Mouse (Mus musculus) urinary bladder, adult 18-20 months (tissue): ENCODE data around the gene Gpc6.

Source experiments
- DNase-seq, 2 experiments: peaks; one replicate each; pipeline ENCODE4 v3.0.0; 2022; ENCODE audit warnings: low spot score in 2 of 2, mixed read lengths in 2 of 2

Gpc6 gene

DNA sequence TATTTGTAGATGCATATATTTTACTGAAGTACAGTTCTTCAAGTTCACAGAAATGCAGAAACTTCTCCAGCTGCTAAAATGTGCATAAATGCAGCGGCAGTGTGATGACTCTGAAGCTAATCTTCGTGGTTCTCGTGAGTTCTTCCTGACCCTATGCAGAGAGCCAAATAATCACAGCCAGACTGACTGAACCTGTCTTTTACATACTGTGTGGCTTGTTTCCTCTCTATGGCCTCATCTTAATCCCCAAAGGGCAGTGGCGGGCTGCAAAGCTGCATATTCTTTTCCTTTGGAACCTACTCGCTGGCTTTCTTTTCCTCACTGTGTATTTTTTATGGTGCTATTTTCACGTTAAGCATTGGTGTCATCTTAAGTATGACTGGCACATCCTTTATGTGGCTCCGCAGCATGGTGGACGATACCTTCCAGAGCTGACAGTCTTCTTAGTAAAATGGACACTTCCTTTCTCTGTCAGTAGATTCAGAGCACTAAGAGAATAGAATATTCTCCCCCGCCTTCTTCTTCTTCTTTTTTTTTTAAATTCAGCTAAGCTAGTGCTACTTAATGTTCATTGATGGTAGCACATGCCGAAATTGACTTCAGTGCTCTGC lies 775.7 kb downstream of the Gpc6 start:
- DNase-seq = no peak

DNA sequence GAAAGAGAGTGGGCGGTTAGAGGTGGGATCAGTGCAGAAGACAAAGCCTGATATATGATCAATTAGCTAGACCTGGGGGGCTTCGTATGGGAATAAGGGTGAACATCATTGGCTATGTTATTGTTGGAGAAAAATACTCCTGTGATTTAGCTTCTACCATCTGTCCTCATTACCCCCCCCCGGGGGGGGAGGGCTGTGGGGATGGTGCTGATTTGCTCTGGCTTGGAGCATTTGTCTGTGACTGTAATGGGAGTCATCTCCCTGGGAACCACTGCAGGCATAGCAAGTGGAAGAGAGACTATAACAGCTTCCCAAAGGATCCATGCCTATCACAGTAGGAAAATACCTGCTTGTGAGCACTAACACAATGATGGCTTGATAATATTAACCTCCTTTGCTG lies 783.7 kb downstream of the Gpc6 start:
- DNase-seq = no peak

DNA sequence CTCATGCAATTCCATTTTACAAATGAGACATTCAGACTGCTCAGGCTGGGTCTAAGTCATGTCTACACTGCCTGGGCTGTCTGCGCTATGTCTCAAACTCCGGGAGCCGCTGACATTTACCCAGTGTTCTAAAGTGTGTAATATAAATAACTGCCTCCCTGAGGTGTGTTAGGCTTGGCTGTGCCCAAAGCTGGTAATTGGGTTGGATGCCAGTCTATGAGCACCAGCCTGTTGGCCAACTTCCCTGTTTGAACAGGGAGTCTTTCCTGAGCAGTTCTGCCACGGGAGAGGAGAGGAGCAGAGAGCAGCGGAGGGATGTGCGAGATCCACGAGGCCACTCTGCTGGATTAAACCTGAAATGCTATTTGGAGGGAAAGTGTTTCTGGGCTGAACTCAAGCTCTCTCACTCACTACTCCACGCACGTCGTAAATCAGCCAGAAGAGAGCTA lies 785.4 kb downstream of the Gpc6 start:
- no peak for DNase-seq

DNA sequence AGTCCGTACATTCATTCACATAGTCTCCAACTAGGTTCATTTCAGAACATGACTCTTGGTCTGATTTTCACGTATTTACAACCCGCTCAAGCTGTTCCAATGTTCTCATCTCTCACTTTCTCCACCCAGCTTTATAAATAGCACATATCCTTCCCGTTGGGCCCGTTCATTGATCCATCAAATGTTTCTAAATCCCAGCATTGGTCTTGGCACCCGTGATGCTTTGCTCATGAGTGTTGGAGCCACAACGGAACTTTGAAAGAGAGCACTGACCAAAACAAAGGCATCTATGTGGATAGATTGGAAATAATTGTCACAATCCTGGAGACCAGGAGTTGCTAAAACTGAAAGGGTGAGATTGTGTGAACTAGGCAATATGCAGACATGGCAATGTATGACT lies 787.2 kb downstream of the Gpc6 start:
- DNase-seq = no peak

DNA sequence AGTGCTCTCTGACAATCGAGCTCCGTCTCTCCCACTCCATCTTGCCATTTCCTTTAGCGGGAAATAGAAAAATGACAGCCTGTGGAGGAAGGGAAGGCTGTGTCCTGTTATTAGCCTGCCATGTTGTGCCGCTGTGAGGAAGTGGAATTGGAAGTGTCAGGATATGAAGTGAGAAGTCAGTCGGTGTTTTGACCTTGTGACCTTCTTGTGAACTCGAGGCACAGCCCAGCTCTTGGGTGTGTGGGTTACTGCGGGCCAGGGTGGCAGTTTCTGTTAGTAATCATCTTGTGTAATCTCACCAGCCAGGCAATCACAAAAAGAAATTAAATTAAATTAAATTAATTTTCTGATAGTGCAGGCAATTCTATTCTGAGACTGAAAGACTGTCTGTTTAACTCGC lies 789.0 kb downstream of the Gpc6 start:
- DNase-seq = no peak

DNA sequence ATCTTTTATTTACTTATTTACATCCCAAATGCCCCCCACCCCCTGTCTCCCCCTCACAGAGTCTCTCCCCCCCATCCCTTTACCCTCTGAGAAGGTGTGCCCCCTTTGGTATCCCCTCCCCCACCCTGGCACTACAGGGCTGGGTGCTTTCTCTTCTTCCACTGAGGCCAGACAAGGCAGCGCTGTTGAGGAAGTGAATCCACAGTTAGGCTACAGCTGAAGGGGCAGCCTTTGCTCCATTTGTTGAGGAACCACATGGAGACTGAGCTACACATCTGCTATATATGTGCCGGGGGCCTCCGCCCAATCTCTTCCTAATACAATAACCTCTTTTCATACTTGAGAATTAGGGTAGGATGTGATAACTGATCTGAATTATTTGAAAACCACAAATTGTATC lies 791.2 kb downstream of the Gpc6 start:
- no peak for DNase-seq

DNA sequence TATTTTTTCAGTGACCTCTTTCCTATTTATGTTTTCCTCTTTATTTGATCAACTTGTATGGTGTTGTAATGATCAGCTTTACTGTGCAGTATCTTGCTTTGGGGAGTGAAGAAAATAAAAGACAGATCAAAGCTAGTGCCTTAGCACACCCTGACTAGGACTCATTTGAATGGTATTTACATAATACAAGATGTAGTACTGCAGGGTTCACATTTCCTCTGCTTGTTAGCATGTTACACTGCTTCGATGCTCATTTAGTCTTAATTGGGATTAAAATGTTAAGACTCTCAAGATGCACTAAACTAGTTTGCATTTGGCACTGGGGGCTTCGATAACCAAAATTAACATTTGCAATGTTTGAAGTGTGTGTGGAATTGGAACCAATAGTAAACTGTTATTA lies 803.6 kb downstream of the Gpc6 start:
- DNase-seq = no peak

DNA sequence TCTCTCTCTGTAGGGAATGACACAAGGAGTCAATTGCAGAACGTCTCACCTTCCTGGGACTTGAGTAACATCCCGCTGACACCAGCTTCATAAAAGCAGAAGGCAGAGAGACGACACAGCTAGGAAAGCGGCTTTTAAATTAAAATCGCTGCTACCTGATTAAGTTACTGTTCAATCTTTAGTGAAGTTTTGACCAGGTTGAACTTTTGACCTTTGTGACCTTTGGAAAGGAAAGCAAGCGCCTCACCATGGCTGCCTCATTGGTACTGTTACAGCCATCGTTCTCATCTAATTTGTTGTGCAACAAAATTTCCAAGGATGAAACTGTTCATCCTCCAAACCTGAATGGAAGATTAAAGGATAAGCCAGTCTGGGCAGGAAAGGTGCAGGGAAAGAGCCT lies 830.1 kb downstream of the Gpc6 start:
- DNase-seq = no peak

DNA sequence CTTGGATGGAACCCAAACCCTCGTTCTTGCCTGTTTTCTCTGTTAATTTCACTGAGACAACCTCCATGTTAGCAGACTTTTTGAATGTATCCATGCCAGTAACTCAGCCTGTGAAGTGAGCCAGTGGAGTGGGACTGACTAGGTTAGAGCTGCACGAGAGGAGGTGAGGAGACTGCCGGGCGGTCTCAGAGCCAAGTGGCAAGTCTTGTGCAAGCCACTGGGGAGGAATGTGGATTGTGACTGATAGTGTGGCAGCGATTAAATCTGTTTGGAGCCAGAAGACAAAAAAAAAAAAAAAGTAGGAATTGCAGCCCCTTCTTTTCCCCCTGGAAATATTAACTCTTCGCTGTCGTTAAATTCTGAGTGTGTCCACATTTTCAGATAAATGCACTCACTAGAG lies 831.4 kb downstream of the Gpc6 start:
- no peak for DNase-seq

DNA sequence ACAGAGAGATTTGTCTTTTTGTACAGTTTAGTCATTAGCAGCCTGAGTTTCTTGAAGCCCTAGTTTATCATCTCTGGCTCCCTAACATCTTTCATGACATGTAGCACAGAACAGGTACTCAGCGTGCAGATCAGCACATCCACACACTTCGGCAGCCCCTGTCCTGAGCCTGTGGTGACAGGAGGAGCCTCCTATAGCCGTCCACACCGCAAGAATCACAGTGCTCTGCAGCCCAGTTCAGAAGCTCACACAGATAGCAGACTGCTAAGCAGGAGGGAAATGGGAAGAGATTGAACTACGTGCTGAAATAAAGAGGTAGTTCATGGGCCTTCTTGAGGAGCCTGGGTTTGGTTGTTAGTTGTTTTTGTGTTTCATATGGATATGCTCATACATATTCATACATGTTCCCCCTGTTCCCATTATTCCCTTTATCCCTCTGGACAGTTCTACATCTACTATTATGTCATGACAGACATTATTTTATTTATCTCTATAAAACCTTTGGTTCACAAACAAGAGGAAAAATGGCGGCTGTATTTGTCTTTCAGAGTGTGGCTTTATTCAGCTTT lies 832.8 kb downstream of the Gpc6 start:
- no peak for DNase-seq

DNA sequence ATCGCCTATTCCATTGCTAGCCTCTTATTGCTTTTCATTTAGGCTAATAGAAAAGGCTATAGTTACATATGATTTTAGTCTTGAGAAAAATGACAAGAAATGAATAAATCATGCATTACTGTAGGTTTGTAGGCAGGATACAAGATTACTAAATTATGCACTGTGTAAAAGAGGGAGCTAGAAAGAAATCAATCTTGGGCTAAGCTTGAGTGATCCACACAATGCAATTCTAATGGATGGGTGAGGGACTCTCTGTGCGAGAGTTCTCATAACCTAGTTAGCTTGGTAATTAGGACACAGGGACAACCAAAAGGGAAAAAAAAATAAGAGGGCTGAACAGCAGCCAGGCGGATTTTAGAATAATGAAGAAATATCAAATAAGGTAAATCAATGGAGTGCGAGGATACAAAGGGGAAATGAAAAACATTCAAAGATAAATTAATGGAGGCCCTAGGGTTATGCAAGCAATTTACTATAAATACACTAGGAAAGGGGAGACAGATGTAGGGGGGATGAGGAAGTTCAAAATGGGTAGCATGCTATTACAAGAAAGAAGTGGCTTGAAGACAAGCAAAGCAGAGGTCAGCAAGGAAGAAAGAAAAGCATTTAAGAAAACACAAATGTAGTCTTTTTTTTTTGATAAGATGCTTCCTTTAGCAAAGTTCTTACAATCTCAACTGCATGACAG lies 835.9 kb downstream of the Gpc6 start:
- no peak for DNase-seq

DNA sequence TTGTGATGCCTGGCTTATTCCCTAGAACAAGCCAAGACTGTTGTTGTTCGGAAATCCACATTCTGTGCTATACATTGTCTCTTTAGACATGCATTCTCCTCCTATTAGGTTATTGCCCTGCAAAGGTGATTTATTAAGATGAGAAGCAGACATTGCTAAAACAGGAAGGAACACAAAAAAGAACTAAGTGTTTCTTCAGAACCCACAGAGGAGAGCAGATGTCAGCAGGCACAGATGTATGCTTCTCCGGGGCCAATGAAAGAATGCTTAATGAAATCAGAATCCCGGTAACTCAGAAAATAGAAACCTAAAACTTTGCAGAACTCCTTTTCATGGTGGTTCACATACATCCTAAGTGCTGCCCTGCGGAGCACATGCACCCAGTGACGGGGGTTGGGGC lies 837.8 kb downstream of the Gpc6 start:
- no peak for DNase-seq

DNA sequence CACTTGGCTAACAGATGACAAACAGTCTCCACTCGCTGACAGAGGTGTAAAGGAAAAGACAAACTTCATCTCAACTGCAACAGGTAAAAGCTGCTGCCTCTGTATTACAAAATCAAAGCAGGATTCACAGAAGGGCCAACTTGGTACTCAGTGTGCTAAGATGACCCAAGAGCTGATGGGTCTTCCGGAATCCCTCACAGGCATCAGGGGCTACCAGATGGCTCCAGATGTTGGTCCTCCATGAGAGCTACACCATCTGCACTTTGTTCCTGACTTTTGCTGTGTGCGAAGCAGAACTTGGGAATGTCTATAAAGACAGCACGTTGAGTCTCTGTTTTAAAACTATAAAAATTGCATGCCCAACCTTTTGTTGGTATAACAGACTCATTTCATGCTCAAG lies 842.7 kb downstream of the Gpc6 start:
- no peak for DNase-seq

DNA sequence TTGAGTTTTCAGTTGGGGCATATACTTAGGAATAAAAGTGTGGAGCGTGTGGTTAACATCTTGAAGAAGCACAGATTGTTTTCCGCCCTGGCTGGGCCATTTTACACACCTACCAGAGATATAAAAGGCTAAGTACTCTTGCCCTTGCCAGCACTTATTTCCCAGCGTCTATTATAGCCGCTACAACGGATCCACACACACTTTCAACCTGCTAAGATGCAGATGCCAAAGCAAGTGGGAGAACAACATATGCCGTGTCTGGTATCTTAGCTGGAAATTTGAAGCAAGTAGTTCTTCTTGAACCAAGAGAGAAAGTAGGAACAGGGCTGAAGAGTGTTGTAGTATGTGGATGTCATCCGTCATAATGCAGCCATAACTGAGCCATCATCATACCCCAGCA lies 843.6 kb downstream of the Gpc6 start:
- no peak for DNase-seq

DNA sequence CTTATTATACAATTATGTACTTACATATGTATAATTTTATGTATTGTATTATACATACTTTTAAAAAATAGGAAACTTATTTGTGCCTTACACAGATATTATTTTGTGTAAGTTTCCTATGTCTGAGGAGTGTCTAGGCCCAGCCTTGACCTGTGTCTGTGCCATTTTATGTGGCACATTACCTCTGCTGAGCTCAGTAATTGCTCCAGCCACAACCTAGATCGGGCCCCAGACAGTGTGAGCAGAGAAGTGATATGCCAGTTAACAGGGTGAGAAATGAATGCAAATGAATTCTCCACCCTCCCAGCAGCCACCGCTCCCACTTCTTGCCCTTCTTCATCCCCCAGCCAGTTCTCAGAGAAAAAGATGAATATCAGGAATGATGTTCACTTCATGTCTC lies 848.3 kb downstream of the Gpc6 start:
- no peak for DNase-seq

DNA sequence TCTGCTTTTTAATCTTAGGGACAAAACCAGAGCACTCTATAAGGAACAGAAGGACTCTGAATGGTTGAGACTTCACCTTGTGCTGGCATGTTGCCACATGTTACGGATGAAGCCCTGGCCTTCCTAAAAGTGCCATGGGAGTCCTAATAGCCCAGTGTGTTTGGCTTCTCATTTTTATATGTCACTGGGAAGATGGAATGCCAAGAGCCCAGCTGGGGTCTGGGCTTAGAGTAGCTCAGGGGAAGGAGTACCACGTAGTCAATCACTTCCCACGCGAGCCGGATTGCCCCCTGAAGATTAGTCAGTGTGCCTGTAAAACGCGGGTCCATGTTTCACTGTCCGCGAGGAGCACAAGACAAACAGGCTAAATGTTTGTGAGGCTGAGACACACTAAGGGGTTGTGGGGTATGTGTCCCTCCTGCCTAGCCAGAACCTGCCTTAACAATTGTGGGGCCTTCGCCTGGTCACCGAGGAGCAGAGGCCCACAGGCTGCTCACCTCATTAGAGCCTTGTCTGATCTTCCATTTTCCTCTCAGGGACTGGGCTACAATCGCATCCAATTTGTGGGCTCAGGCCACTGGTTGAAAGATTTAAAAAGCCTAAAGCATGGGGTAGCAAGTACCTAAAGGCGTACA lies 852.9 kb downstream of the Gpc6 start:
- no peak for DNase-seq

DNA sequence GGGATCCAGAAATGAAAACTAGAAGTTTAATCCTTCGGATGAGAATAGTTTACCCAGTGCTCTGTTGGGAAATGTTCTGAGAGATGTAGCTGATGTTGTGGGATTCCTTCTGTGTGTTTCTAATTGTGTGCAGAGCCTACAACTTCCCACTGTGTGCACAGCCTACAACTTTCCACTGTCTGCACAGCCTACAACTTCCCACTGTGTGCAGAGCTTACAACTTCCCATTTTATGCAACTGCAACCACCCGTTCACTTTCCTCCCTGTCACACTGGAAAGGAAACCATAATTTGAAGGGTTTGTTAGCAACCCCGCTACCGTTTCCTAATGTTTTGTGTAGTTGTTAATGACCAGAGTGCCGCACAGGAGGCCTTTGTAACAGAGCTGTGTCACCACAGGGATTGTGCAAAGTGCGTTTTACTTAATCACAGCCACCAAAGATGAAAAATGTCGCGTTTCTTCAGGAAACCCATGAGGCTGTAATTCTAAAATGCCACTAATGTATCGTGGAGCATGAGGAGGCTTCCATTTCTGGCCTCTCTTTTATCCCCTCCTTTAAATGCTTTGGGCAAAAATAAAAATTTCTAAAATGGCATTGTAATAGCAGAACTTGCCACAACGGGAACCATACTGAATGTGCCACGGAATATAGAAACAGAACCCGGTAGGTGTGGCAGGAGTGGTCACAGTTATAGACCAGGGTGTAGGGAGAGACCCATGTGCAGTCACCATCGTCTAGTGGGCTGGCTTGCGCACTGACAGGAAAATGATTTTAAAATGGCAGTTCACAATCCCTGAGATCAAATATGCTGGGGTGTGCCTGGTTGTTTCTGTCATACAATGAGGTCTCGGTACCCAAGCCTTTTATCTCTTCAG lies 853.7 kb downstream of the Gpc6 start:
- no peak for DNase-seq

DNA sequence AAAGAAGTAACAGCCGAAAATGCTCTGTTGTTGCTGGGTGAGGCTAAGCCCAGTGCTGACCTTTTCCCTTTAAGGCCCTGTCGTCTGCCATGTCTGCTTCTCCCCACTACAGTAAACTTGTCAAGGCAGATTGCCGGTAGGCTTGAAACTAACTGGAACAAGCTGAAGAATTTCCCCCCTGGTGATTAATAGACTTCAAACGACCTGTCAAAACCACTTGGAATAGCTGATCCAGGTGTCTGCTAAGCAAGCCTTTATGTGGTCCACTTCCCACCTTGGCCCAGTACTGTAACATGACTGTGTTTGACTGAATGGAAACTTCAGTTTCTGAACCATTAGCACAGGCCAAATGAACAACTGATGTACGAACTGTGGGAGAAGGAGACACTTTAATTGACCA lies 856.6 kb downstream of the Gpc6 start:
- no peak for DNase-seq

DNA sequence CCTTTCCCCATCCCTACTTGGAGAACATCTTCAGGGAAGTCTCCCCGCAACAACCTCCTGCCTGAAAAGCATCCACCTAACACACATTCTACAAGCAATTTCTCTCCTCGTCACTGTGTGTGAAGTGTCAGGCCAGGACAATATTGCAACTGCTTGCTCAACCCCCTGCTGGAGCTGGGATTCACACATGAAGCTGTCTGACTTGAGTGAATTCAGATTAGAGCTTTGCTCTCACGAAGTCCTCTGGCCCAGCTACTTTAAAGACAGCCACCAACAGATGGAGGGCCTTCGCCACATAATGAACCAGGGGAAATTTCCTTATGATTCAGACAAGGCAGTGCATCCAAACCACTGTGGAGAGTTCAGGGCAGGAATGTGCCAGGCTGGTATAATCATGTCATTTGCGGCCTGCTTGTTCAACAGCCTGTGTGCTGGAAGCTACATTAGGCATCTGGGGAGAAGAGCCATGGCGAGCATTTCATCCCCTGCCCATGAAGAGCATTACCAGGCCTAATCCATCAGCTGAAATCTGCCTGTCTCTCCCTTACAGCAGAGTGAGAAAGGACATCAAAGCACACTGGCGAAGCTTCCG lies 858.7 kb downstream of the Gpc6 start:
- DNase-seq = no peak

DNA sequence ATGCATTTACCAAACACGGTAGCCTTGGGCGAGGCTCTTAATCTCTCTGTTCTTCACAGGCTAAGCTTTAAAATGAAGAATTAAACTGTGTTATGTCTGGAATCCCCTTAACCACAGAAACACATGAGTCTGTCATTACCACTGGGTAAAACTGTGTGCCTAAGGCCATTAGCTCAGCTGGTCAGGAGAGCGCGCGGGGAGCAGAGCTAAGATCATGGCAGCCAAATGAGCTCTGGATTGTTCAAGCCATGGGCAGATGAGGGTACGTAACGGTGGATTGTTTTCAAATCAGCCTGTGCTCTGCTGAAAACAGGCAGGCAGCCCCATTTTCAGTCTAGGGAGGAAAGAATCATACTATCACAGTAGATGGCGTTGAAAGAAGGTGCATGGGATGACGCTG lies 859.8 kb downstream of the Gpc6 start:
- no peak for DNase-seq

DNA sequence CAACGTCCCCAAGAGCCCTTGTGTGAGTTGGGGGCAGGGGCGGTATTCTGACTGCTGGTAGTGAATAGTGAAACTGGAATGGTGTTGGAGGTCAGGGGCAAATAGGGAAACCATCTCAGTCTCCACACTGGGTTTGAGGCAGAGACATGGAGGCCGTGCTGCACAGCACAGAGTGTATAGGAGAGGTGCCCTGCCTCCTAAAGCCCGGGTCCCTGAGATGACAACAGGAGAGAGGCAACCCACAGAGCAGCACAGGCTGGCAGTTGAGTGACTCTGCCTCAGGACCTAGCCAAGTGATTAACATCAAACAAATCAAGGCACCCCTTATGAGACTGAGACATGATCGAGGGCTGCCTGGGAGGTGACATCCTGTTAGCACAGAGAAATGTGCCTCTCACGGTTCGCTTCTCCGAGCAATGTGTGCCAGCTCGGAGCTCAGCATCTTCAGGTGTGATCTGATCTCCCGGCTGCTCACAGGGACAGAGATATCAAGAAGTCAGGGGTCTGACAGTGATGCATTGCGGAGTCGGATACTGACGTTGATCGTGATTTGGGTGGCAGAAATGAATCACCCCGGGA lies 860.5 kb downstream of the Gpc6 start:
- no peak for DNase-seq
